Mouse (Mus musculus): Measurements from ENCODE around the gene Spsb3.

GRCm38 (mm10) chr17:24886932-24887271 is 459 bp downstream of the Spsb3 start:
- no peak for TF ChIP-seq CTCF (IDR thresholded peaks at IDR 0.05; ENCODE audit: low read depth)
- TF ChIP-seq EP300 (IDR thresholded peaks at IDR 0.05; ENCODE audit: low read depth): no peak
